Mouse (Mus musculus) midbrain, embryonic 12.5 days (tissue): ENCODE results near the gene Lancl1. TPM values are rescaled to one million over a fixed set of nuclear protein-coding genes. Genes with fewer than 3 reads are reported as not detected.

Experiments used
- ATAC-seq: fragments of 200-750 bp; cut with Nextera tagmentation; 2 replicates; pipeline ENCODE4 v1.8.0; 2017; ENCODE audit warnings: low read depth, moderate TSS enrichment, moderate library complexity; ENCODE audit not compliant: low FRiP score
- H3K27ac ChIP-seq: fragments of 300-500 bp; sonication (generic); replicated peaks from 2 replicates; pipeline ENCODE4 v1.5.1; 2016; ENCODE audit warnings: mild to moderate bottlenecking
- H3K27me3 ChIP-seq: fragments of 300-500 bp; sonication (generic); 2 replicates; pipeline ENCODE4 v1.6.1; 2016; ENCODE audit warnings: mild to moderate bottlenecking
- H3K36me3 ChIP-seq: fragments of 300-500 bp; sonication (generic); 2 replicates; pipeline ENCODE4 v1.6.1; 2016
- H3K4me1 ChIP-seq: fragments of 300-500 bp; sonication (generic); 2 replicates; pipeline ENCODE4 v1.6.1; 2016
- H3K4me2 ChIP-seq: fragments of 300-500 bp; sonication (generic); replicated peaks from 2 replicates; pipeline ENCODE4 v1.6.1; 2016; ENCODE audit warnings: mild to moderate bottlenecking, moderate library complexity
- H3K4me3 ChIP-seq: fragments of 300-500 bp; sonication (generic); 2 replicates; pipeline ENCODE4 v1.5.1; 2016; ENCODE audit warnings: mild to moderate bottlenecking
- H3K9ac ChIP-seq: fragments of 300-500 bp; sonication (generic); replicated peaks from 2 replicates; pipeline ENCODE4 v1.6.1; 2016; ENCODE audit warnings: mild to moderate bottlenecking, moderate library complexity
- H3K9me3 ChIP-seq: fragments of 300-500 bp; sonication (generic); 2 replicates; pipeline ENCODE4 v1.6.1; 2016; ENCODE audit warnings: mild to moderate bottlenecking
- WGBS: fragments of 180-500 bp; shearing (Covaris S2); methylation state at CpG from one replicate; pipeline ENCODE4 v1.1.7; 2016; 5-methylcytosine and 5-hydroxymethylcytosine counted together
- polyA plus RNA-seq: library from polyadenylated mRNA; unstranded; fragments of >200 nt; fragmentation: Nextera tagmentation; extraction: Ambion mirVana; gene quantifications from 2 replicates; pipeline ENCODE4 v1.2.1, GENCODE M21; 2016

The Lancl1 gene
- polyA plus RNA-seq, 1 experiment from 2014 or later, result 103 TPM

DNA sequence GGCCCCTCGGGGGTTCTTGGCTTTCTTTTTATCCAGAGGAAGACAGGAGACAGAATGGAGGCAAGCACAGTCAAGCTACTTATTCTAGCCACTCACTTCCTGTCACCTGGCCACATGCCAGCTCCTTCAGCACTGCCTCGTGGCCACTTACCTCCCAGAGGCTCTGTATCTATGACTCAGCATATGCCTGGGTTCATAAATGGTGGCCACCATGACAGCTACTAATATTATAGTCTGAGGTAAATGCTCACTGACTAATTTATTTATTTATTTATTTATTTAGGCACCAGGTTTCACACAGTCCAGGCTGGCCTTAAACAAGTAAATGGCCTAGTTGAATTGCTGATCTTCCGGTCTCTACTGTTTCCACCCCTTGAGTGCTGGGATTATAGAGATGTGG, 35.0 kb downstream of the Lancl1 start:
- H3K27me3 ChIP-seq, result no peaks in the 10 kb centered on the region
- H3K4me3 ChIP-seq, result no peak overlapping the region
- H3K9me3 ChIP-seq, result no peaks in the 10 kb centered on the region
- H3K9ac ChIP-seq, result no peak overlapping the region
- no peak overlapping the region for H3K4me2 ChIP-seq
- H3K27ac ChIP-seq, result no peak overlapping the region
- ATAC-seq, result no peak
- peaks cover 59% of the 10 kb centered on the region for H3K36me3 ChIP-seq
- H3K4me1 ChIP-seq, result no peaks in the 10 kb centered on the region
- 84% methylated on average over 3 of the region's 3 CpGs for WGBS

- 86% methylated on average over 6 of the region's 6 CpGs for WGBS
- H3K36me3 ChIP-seq, result peaks cover 51% of the 10 kb centered on the region
- no peaks in the 10 kb centered on the region for H3K9me3 ChIP-seq
- ATAC-seq, result no peak
- no peak overlapping the region for H3K27ac ChIP-seq
- no peak overlapping the region for H3K9ac ChIP-seq
- no peaks in the 10 kb centered on the region for H3K27me3 ChIP-seq
- no peak overlapping the region for H3K4me3 ChIP-seq
- no peak overlapping the region for H3K4me2 ChIP-seq
- H3K4me1 ChIP-seq, result no peaks in the 10 kb centered on the region
Measured at GRCm38 (mm10) chr1:67002226-67002625, 36.4 kb downstream of the Lancl1 start.

DNA sequence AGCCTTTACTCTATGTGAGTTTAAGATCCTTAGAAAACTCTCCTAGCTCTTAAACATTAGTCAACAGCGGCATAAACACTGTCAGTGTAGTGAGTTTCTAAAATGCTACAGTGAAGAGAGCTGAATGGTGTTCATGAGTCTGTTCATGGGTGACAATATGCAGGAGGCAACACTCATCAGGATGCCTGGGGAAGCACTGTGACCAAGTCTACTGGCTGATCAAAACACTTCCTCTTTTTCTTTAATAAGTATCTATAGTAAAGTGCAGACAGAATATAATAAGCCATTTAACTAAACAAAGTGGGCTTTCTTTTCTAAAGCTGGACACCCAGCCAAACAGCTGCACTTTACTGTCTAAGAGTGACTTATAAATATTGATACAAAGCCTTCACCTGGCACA, 37.3 kb downstream of the Lancl1 start:
- Histone ChIP-seq H3K4me1 (no peaks in the 10 kb centered on the region), H3K9me3 (no peaks in the 10 kb centered on the region), H3K9ac (no peak overlapping the region), H3K27me3 (no peaks in the 10 kb centered on the region), H3K4me2 (no peak overlapping the region), H3K4me3 (no peak overlapping the region), H3K36me3 (peaks cover 44% of the 10 kb centered on the region), H3K27ac (no peak overlapping the region)
- no peak for ATAC-seq
- 94% methylated on average over 1 of the region's 1 CpGs for whole genome bisulfite sequencing

DNA sequence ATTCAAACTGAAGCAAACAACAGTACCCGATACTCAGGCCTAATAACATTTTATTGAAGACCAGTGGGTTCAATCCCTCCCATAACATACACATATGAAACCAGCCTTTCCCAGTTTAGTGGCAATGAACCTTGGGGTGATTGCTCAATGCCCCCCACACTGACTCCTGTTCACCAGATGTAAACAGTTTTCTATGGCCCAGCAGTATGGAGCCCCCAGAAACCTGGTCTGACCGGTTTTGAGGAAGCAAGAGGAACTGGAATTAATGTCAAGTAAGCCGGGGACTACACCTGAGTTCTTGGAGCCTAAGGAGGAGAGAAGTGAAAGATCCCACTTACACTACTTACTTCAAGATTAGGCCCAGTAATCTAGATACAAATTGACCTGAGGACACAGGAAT, 38.2 kb downstream of the Lancl1 start:
- no peak for ATAC-seq
- Histone ChIP-seq H3K36me3 (peaks cover 35% of the 10 kb centered on the region), H3K9ac (no peak overlapping the region), H3K9me3 (no peaks in the 10 kb centered on the region), H3K4me1 (no peaks in the 10 kb centered on the region), H3K27ac (no peak overlapping the region), H3K27me3 (no peaks in the 10 kb centered on the region), H3K4me2 (no peak overlapping the region), H3K4me3 (no peak overlapping the region)
- 92% methylated on average over 3 of the region's 3 CpGs for WGBS

- no peak overlapping the region for H3K4me3 ChIP-seq
- H3K4me2 ChIP-seq, result no peak overlapping the region
- H3K4me1 ChIP-seq, result no peaks in the 10 kb centered on the region
- peaks cover 17% of the 10 kb centered on the region for H3K36me3 ChIP-seq
- ATAC-seq, result no peak
- no peaks in the 10 kb centered on the region for H3K9me3 ChIP-seq
- no peak overlapping the region for H3K27ac ChIP-seq
- H3K27me3 ChIP-seq, result no peaks in the 10 kb centered on the region
- 96% methylated on average over 1 of the region's 1 CpGs for WGBS
- no peak overlapping the region for H3K9ac ChIP-seq
Measured at GRCm38 (mm10) chr1:66998601-66999000, 40.1 kb downstream of the Lancl1 start.

DNA sequence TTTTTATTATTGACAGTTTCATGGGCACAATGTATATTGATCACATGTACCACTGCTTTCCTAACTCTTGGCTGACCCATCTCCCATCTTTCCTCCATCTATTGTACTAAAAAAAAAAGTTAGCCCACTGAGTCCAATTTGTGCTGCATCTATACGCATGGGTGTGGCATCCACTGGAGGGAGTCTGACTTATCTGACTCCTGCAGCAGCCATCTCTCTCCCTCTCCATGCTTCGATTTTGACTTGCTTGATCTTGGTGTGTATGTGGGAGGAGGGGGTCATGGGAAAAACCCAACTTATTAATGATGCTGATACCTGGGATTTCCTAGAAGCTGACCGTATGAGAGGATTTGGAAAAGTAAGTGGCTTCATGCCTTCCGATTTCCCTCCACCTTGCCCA, 40.5 kb downstream of the Lancl1 start:
- no peak overlapping the region for H3K27ac ChIP-seq
- no peaks in the 10 kb centered on the region for H3K27me3 ChIP-seq
- no peak overlapping the region for H3K4me3 ChIP-seq
- H3K9me3 ChIP-seq, result no peaks in the 10 kb centered on the region
- no peak overlapping the region for H3K4me2 ChIP-seq
- no peak for ATAC-seq
- 95% methylated on average over 4 of the region's 4 CpGs for WGBS
- peaks cover 14% of the 10 kb centered on the region for H3K36me3 ChIP-seq
- no peak overlapping the region for H3K9ac ChIP-seq
- H3K4me1 ChIP-seq, result no peaks in the 10 kb centered on the region

- no peaks in the 10 kb centered on the region for H3K4me1 ChIP-seq
- no peaks in the 10 kb centered on the region for H3K27me3 ChIP-seq
- no peaks in the 10 kb centered on the region for H3K9me3 ChIP-seq
- H3K4me2 ChIP-seq, result no peak overlapping the region
- H3K9ac ChIP-seq, result no peak overlapping the region
- no peak overlapping the region for H3K4me3 ChIP-seq
- H3K36me3 ChIP-seq, result peaks cover 4% of the 10 kb centered on the region; the same call in 1 of the 2 replicates
- ATAC-seq, result no peak
- 88% methylated on average over 2 of the region's 2 CpGs for WGBS
- no peak overlapping the region for H3K27ac ChIP-seq
Measured at GRCm38 (mm10) chr1:66996819-66997218, 41.9 kb downstream of the Lancl1 start.

GRCm38 (mm10) chr1:66992764-66993163, 45.9 kb downstream of the Lancl1 start:
- no peak overlapping the region for H3K9ac ChIP-seq
- H3K27ac ChIP-seq, result no peak overlapping the region
- H3K27me3 ChIP-seq, result no peaks in the 10 kb centered on the region
- no peak overlapping the region for H3K4me2 ChIP-seq
- no peaks in the 10 kb centered on the region for H3K36me3 ChIP-seq
- no peaks in the 10 kb centered on the region for H3K9me3 ChIP-seq
- ATAC-seq, result no peak
- no peaks in the 10 kb centered on the region for H3K4me1 ChIP-seq
- no peak overlapping the region for H3K4me3 ChIP-seq

GRCm38 (mm10) chr1:66987558-66988190, 51.0 kb downstream of the Lancl1 start:
- no peak overlapping the region for H3K4me3 ChIP-seq
- no peaks in the 10 kb centered on the region for H3K27me3 ChIP-seq
- H3K4me1 ChIP-seq, result no peaks in the 10 kb centered on the region
- no peak overlapping the region for H3K4me2 ChIP-seq
- H3K36me3 ChIP-seq, result no peaks in the 10 kb centered on the region
- 0 out of 2 replicates have a peak, but pooled peaks have one; percentile 38 for ATAC-seq
- H3K9ac ChIP-seq, result no peak overlapping the region
- 79% methylated on average over 15 of the region's 18 CpGs for WGBS
- no peak overlapping the region for H3K27ac ChIP-seq
- H3K9me3 ChIP-seq, result no peaks in the 10 kb centered on the region

GRCm38 (mm10) chr1:66985906-66986305, 52.8 kb downstream of the Lancl1 start:
- H3K27me3 ChIP-seq, result no peaks in the 10 kb centered on the region
- H3K4me3 ChIP-seq, result no peak overlapping the region
- no peaks in the 10 kb centered on the region for H3K9me3 ChIP-seq
- H3K9ac ChIP-seq, result no peak overlapping the region
- ATAC-seq, result no peak
- WGBS, result 84% methylated on average over 4 of the region's 4 CpGs
- no peaks in the 10 kb centered on the region for H3K4me1 ChIP-seq
- H3K36me3 ChIP-seq, result no peaks in the 10 kb centered on the region
- no peak overlapping the region for H3K4me2 ChIP-seq
- H3K27ac ChIP-seq, result no peak overlapping the region

DNA sequence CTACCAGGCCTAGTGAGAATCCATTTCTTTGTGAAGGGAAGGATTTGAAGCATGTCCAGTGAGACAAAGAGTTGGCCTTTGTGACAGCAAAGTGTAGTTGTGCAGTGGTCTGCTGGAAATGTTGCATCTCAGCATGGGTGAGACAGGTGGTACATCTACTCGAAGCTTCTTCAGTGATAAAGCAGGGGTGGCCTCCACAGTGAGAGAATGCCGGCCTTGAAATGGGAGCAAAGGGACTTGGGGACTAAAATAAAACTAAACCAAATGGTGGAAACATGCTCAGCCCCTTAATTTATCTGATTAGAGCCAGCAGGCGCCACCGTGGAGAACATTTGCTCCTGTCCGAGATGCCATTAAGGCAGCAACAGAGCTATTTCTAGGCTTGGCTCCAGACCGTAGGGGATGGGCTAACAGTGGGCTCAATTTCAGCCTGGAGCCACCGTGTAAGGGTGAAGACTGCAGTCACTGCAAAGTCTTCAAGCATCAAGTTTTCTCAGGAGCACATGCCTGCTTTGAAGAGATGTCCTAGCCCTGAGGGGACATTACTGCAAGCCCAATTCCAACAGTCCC, 53.5 kb downstream of the Lancl1 start:
- Histone ChIP-seq H3K4me2 (no peak overlapping the region), H3K9ac (no peak overlapping the region), H3K27ac (no peak overlapping the region), H3K4me3 (no peak overlapping the region), H3K9me3 (no peaks in the 10 kb centered on the region), H3K27me3 (no peaks in the 10 kb centered on the region), H3K36me3 (no peaks in the 10 kb centered on the region), H3K4me1 (no peaks in the 10 kb centered on the region)
- no peak for ATAC-seq
- WGBS, result 73% methylated on average over 7 of the region's 7 CpGs

DNA sequence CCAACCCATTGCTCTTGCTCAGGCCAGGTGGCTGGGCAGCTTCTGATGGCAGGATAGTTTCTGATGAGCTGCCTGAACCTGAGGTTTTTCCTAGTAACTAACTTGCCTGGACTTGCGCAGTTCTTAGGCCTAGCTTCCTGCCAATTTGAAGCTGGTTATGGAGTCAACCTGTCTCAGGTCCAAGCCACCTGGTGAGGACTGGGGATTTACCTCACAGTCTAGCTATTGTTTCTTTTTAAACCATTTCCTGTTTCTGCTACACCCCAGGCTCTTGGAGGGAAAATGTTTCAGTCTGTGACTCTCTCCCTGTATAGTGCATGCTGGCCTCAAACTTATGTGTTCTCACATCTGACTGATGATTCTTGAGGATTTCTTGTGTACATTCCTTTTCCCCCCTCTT, 58.5 kb downstream of the Lancl1 start:
- no peaks in the 10 kb centered on the region for H3K27me3 ChIP-seq
- H3K9me3 ChIP-seq, result no peaks in the 10 kb centered on the region
- 100% methylated on average over 1 of the region's 1 CpGs for WGBS
- H3K4me2 ChIP-seq, result no peak overlapping the region
- H3K27ac ChIP-seq, result no peak overlapping the region
- H3K4me1 ChIP-seq, result no peaks in the 10 kb centered on the region
- no peak overlapping the region for H3K4me3 ChIP-seq
- no peak overlapping the region for H3K9ac ChIP-seq
- no peak for ATAC-seq
- H3K36me3 ChIP-seq, result no peaks in the 10 kb centered on the region

DNA sequence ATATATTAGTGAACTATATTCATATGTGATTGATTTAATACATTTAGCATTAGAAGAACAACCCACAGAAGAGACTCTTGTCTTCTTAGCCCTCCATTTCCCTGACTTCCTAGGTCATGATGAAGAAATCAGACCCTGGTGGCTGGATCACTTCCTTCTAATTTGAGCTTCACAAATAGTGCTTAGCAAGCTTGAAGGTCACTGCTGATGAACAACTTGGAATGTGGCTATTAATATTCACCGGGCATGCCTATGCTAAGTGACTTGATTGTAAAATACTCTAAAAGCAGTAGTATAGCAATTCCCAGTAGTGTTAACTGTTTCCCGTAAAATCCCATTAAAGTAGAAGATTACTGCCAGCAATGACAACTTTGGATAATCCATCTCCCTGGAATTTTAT, 63.2 kb downstream of the Lancl1 start:
- H3K27me3 ChIP-seq, result no peaks in the 10 kb centered on the region
- ATAC-seq, result no peak
- 95% methylated on average over 2 of the region's 2 CpGs for WGBS

More for the DNA sequence above, 63.2 kb downstream of the Lancl1 start:
- Histone ChIP-seq H3K4me3 (no peak overlapping the region), H3K27ac (no peak overlapping the region), H3K9ac (no peak overlapping the region), H3K9me3 (no peaks in the 10 kb centered on the region), H3K4me2 (no peak overlapping the region), H3K4me1 (no peaks in the 10 kb centered on the region), H3K36me3 (no peaks in the 10 kb centered on the region)
